Mouse (Mus musculus): ENCODE measurements around the gene Traf3ip3.
A peak's percentile ranks its signal among the peaks of the same experiment; 100 is the strongest.

Traf3ip3 gene

GRCm38 (mm10) chr1:193207503-193207902 is 6.0 kb upstream of the Traf3ip3 start, which contains the start of gene Lamb3:
Gene Lamb3 (plus strand): TSS chr1:193207699.
- no peak for DNase-seq (ENCODE audit: low read depth, low spot score)

- no peak for DNase-seq (ENCODE audit: low read depth, low spot score)
Observed at GRCm38 (mm10) chr1:193205431-193205830, 3.9 kb upstream of the Traf3ip3 start.

- DNase-seq (ENCODE audit: low read depth, low spot score): no peak
Observed at GRCm38 (mm10) chr1:193203821-193204220, 2.3 kb upstream of the Traf3ip3 start.

GRCm38 (mm10) chr1:193200640-193201382 is 692 bp downstream of the Traf3ip3 start:
- no peak for DNase-seq (ENCODE audit: low read depth, low spot score)

GRCm38 (mm10) chr1:193198312-193198711 is 3.2 kb downstream of the Traf3ip3 start:
- DNase-seq (ENCODE audit: low read depth, low spot score): no peak

- no peak for DNase-seq (ENCODE audit: low read depth, low spot score)
Observed at GRCm38 (mm10) chr1:193197494-193198205, 3.9 kb downstream of the Traf3ip3 start.

- no peak for DNase-seq (ENCODE audit: low read depth, low spot score)
Observed at GRCm38 (mm10) chr1:193195169-193195810, 6.2 kb downstream of the Traf3ip3 start.

GRCm38 (mm10) chr1:193194416-193195140 is 6.9 kb downstream of the Traf3ip3 start:
- no peak for DNase-seq (ENCODE audit: low read depth, low spot score)

- no peak for DNase-seq (ENCODE audit: low read depth, low spot score)
Observed at GRCm38 (mm10) chr1:193191675-193192283, 9.7 kb downstream of the Traf3ip3 start.

- no peak for DNase-seq (ENCODE audit: low read depth, low spot score)
Observed at GRCm38 (mm10) chr1:193189771-193190170, 11.7 kb downstream of the Traf3ip3 start.

- peak; percentile 59 for DNase-seq (ENCODE audit: low read depth, low spot score)
Observed at GRCm38 (mm10) chr1:193189151-193189621, 12.3 kb downstream of the Traf3ip3 start.

GRCm38 (mm10) chr1:193188257-193188656 is 13.2 kb downstream of the Traf3ip3 start:
- no peak for DNase-seq (ENCODE audit: low read depth, low spot score)

- DNase-seq (ENCODE audit: low read depth, low spot score): no peak
Observed at GRCm38 (mm10) chr1:193181104-193181503, 20.4 kb downstream of the Traf3ip3 start.

GRCm38 (mm10) chr1:193174143-193174733 is 27.3 kb downstream of the Traf3ip3 start:
- DNase-seq (ENCODE audit: low read depth, low spot score): no peak

GRCm38 (mm10) chr1:193173810-193174129 is 27.7 kb downstream of the Traf3ip3 start:
- no peak for DNase-seq (ENCODE audit: low read depth, low spot score)

GRCm38 (mm10) chr1:193172991-193173809 is 28.3 kb downstream of the Traf3ip3 start:
- peak; percentile 99 for DNase-seq (ENCODE audit: low read depth, low spot score)

- DNase-seq (ENCODE audit: low read depth, low spot score): no peak
Observed at GRCm38 (mm10) chr1:193169856-193170255, 31.6 kb downstream of the Traf3ip3 start.

GRCm38 (mm10) chr1:193169228-193169627 is 32.3 kb downstream of the Traf3ip3 start:
- no peak for DNase-seq (ENCODE audit: low read depth, low spot score)

- no peak for DNase-seq (ENCODE audit: low read depth, low spot score)
Observed at GRCm38 (mm10) chr1:193167746-193168145, 33.8 kb downstream of the Traf3ip3 start, which contains the start of gene A130010J15Rik. Gene A130010J15Rik (plus strand): TSS chr1:193168046.

Data from forelimb bud, embryonic 11.5 days (tissue).